Mouse (Mus musculus) cerebellum, adult 8-10 months (tissue): Measurements from ENCODE around the gene Plcb4.
A peak's percentile ranks its signal among the peaks of the same experiment; 100 is the strongest.

ENCODE experiments used
- DNase-seq: peaks from one replicate; pipeline ENCODE4 v3.0.0; 2022

Plcb4 gene

GRCm38 (mm10) chr2:135658486-135659390 lies at the start of gene Plcb4:
Gene Plcb4 (plus strand): TSS chr2:135659011.
- DNase-seq, result peak; percentile 87

DNA sequence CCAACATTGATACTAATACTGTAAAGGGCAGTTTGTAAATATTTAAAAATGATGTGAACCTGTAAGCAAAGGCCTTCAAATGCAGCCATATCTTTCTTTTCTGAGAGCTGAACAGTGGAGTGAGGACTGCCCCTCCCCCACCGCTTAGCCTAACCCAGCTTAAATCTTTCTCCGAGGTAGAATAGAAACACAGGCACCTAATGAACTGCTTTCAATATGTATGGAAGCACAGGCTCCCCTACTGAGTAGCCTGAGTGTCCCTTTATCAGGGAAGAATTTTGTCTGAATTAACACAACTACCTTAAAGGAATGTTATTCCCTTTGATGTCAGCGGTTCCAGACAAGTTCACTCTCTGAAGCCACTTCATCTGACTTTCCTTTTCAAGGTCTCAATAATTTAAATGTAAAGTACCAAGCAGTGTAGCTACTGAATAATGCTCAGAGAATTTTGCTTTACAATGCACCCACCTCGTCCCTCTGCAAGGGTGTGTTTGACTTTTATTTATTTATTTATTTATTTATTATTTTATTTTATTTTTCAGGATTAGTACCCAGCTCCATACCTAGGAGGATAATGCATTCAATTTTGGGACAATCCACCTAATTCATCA lies 44.1 kb upstream of the Plcb4 start:
- DNase-seq, result no peak

GRCm38 (mm10) chr2:135616090-135616489 lies 42.7 kb upstream of the Plcb4 start:
- DNase-seq, result no peak

DNA sequence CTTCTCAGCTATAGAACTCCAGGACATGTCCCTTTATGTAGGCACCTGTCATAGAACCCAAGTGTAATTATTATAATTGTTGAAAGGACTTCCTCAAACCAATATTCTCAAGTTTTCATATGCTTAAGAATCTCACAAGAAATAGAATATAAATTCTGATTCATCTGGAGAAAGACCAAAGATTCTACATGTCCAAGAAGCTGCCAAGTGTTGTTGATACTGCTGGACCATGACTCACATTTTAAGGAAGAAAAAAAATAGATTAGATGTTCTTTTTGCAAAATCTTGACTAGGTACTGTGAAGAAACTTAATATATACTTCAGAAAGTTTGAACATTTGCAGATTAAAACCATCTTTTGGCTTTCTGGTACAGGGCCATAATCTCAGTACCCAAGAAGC lies 40.3 kb upstream of the Plcb4 start:
- DNase-seq, result no peak

DNA sequence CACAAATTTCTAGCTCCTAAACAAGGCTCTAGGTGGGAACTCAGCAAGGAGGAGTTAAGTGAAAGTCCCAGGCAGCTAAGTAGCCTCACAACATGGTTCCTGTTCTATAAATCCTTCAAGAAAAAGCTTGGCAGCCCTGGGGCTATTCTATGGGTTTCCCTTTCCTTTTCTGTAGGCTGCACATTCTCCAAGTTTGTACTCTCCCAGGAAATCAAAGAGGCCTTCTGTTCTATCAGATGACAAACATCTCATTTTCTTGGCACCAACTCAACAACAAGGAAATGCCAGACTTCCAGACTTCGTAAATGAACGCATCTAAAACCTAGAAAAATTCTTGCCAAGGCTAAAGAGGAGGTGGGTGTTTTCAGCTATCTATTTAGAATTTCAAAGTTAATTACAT lies 38.9 kb upstream of the Plcb4 start:
- no peak for DNase-seq

GRCm38 (mm10) chr2:135627821-135628220 lies 31.0 kb upstream of the Plcb4 start:
- DNase-seq, result no peak

GRCm38 (mm10) chr2:135637227-135637626 lies 21.6 kb upstream of the Plcb4 start:
- DNase-seq, result no peak

- no peak for DNase-seq
Measured at GRCm38 (mm10) chr2:135641002-135641401, 17.8 kb upstream of the Plcb4 start.

DNA sequence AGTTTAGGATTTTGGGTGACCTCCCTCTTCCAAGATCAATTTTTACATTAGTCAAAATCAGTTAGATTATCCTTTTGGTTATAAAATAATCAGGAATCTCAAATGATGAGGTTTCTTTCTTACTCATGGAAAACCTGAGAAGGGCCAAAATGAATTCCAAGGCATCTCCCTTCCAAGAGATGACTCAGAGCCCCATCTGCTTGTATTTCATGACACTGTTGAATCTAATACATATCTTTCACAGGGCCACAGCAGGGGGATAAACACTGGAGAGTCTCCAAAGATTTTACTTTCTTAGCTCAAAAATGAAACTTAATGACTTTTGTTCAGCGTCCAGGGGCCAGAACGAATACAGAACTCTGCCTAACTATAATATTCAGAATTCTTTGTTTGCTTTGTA lies 17.2 kb upstream of the Plcb4 start:
- peak; percentile 73 for DNase-seq

DNA sequence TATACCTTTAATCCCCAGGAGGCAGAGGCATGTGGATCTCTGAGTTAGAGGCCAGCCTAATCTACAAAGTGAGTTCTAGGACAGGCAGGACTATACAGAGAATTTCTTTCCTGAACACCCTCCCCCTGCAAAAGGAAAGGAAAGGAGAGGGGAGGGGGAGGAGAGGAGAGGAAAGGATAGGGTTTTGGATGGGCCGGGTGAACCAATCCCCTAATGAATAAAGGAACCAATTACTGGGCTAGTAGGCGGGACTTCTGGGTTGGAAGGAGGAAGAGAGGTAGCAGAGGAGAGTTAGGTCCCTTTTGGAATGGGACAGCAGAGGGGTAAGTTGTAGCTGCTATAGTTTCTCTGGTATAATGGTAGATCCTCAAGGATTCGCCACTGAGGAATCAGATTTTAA lies 12.6 kb upstream of the Plcb4 start:
- no peak for DNase-seq

DNA sequence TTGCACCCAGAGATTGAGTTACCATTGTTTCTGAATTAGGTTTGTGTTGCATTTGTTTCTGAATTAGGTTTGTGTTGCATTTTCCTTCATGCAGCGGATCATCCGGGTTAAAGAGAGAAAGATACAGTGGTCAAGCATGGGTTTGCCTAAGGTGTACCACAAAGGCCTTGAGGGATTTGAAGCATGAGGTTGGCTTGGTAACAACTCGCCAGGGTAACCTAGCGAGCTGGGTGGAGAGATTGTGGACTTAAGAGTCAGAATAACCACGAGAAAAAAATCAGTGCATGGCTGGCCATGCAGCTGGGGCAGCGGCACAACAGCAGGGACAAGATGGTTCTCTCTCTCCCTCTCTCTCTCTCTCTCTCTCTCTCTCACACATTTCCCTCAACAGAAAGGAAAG lies 12.2 kb upstream of the Plcb4 start:
- no peak for DNase-seq

DNA sequence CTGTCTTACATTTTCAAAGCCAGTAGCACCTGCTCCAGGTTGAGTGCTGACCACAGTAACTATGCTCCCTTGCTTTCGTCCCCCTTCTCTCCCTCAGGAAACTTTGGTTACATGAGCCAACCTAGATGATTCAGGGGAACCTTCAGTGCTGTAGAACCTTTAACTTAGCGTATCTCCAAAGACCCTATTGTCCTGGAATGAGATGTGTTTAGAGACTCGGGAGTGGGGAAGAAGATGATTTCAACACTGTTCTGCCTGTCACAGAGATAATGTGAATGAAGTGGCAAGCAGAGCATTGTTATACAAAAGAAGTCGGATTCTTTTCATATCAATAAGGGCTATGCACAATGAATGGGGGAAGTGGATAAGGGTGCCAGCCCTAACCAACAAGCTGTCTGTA lies 10.8 kb upstream of the Plcb4 start:
- no peak for DNase-seq

DNA sequence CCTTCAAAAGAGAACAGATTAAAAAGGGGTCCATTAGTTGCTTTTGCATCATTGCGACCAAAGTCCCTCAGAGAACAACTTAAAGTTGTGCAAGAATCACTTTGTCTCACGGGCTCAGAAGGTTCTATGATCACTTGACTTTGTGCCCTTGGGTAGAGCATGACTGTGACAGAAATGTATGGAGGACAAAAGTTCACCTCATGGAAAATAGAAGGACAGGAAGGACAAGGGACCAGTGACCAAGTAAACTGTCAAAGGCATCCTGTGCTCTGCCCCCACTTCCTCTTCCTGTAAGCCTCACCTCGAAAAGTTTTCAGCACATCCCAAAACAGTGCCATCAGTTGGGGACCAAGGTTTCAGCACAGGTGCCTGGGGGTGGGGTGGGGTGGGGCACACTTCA lies 7.9 kb upstream of the Plcb4 start:
- DNase-seq, result no peak

DNA sequence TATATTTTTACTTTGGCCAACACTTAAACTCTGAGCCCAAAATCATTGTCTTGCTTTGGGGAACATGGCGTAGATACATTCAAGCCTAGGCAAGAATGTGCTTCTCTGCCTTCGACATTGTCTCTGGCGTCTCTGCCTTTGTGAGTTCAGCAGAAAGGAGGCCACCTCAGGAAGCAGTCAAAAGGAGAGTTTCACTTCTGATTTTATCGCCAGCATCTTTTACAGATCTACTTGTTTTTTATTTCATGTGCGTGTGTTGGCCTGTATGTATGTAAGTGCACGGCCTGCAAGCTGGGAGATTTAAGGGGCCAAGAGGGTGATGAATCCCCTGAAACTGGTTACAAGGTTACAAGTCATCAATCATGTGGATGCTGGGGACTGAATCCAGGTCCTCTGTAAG lies 6.8 kb upstream of the Plcb4 start:
- no peak for DNase-seq

GRCm38 (mm10) chr2:135652451-135652850 lies 6.4 kb upstream of the Plcb4 start:
- no peak for DNase-seq

DNA sequence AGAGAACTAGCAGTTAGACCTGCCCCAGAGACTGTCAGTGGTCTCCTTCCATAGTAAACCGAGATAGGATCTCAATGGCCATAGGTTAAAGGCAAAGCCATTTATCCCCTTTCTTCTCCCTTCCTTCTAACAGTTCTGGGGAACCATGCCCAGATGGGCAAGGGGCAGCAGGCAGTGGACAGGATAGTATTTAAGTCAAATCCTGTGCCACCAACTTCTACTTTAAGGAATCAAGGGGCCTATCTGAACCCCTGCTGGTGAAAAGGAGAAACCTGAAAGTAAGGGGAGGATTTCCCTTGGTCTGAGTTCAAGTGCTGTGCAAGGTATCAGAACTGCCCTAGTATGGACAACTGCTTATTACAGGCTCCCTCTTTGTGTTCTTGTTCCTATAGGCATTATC lies 2.9 kb upstream of the Plcb4 start:
- no peak for DNase-seq

- DNase-seq, result no peak
Measured at GRCm38 (mm10) chr2:135656586-135656985, 2.2 kb upstream of the Plcb4 start.

DNA sequence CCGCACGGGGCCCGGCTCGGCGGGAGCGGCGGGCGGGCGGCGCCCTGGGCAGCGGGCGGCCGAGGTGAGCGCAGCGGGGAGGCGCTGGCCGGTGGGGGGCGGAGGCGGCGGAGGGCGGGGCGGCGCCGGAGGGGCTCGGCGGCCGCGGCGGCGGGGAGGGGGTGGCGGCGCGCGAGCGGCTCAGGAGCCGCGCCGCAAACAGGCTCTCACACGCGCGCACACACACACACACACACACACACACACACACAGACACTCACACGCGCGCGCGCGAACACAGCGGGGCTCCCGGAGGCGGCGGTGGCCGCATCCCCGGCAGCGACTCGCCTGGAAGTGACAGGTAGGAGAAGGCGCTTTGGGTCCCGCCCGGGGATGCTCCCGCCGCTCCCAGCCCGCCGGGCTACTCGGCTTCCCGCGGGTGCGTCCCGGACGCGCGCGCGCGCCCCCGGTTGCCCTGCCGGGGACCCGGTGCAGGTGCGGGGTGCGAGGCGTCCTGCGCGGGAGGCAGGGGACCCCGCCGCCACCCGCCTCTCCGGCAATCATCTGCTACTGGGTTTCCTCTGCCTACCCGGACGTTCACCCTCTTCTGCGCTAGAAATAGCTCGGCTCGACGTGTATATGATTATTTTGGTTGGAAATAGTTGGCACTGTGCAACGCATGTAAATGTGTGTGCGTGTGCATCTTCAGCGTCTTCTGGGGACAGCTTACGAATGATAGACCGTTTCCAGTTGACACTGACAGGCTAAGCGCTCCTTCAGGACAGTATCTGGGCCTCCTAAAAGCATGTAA lies 775 bp downstream of the Plcb4 start:
- DNase-seq, result peak; percentile 76

GRCm38 (mm10) chr2:135660816-135661215 lies 2.0 kb downstream of the Plcb4 start:
- no peak for DNase-seq

DNA sequence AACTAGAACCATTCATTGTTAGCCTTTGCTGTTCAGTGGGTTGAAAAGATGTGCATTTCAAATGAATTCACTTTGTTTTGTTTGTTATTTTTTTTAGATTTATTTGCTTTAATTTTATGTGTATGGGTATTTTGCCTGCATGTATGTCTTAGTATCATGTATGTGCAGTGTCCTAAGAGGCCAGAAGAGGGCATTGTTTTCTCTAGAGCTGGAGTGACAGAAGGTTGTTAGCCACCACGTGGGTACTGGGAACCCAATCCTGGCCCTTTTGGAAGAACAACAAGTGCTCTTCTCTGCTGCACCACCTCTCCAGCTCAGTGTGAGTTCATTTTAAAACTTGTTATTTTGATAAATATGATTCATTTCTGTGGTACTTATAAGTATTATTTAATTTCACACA lies 5.0 kb downstream of the Plcb4 start:
- no peak for DNase-seq

- DNase-seq, result no peak
Measured at GRCm38 (mm10) chr2:135667496-135667895, 8.7 kb downstream of the Plcb4 start.

GRCm38 (mm10) chr2:135672459-135673104 lies 13.8 kb downstream of the Plcb4 start:
- DNase-seq, result no peak

DNA sequence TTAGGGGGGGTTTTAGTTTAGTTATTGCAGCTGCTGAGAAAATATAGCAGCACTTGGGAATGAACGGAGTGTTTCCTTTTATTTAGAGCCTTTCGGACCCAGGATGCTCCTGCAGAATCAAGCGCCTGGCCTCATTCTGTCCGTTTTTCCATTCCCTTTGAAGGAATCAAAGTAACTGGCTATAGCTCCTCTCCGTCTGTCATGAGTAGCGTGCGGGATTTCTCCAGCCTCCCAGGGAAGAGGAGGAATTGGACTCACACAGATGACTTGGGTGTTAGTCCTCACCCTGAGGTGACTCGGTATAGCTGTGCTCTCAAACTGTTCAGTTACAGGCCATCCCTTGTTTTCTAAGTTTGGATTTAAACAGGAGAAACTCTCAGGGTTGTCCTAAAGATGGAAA lies 14.8 kb downstream of the Plcb4 start:
- no peak for DNase-seq
